Mouse (Mus musculus) CD4-positive, CD25-positive, alpha-beta regulatory T cell, adult 2 months (primary cell): Measurements from ENCODE around the gene 2610528J11Rik.
"Not testable (repeated sequence)": the region's sequence is repeated elsewhere in the genome, so short reads cannot be mapped to it uniquely, and the experiment has no call there.

Experiments
- DNase-seq: peaks from one replicate; pipeline ENCODE4 v3.0.0-alpha.2; 2012; ENCODE audit warnings: low read depth, low spot score

2610528J11Rik gene

GRCm38 (mm10) chr4:118526408-118527334, at the start of gene 2610528J11Rik:
Gene 2610528J11Rik (plus strand): TSS chr4:118526999.
- no peak for DNase-seq

GRCm38 (mm10) chr4:118489717-118490132, 37.1 kb upstream of the 2610528J11Rik start, which contains the start of gene Tie1:
Gene Tie1 (minus strand): TSS chr4:118490061.
- no peak for DNase-seq

GRCm38 (mm10) chr4:118490461-118490860, 36.3 kb upstream of the 2610528J11Rik start:
- no peak for DNase-seq

- no peak for DNase-seq
Measured at GRCm38 (mm10) chr4:118500171-118500724, 26.6 kb upstream of the 2610528J11Rik start.

GRCm38 (mm10) chr4:118500792-118501191, 26.0 kb upstream of the 2610528J11Rik start:
- no peak for DNase-seq

GRCm38 (mm10) chr4:118505551-118505950, 21.2 kb upstream of the 2610528J11Rik start:
- no peak for DNase-seq

- not testable (repeated sequence) for DNase-seq
Measured at GRCm38 (mm10) chr4:118507171-118507570, 19.6 kb upstream of the 2610528J11Rik start.

GRCm38 (mm10) chr4:118509050-118509449, 17.7 kb upstream of the 2610528J11Rik start:
- no peak for DNase-seq

- no peak for DNase-seq
Measured at GRCm38 (mm10) chr4:118516699-118517496, 9.9 kb upstream of the 2610528J11Rik start.

- no peak for DNase-seq
Measured at GRCm38 (mm10) chr4:118517497-118518146, 9.2 kb upstream of the 2610528J11Rik start.

- DNase-seq: no peak
Measured at GRCm38 (mm10) chr4:118518208-118518607, 8.6 kb upstream of the 2610528J11Rik start.

GRCm38 (mm10) chr4:118522248-118522647, 4.6 kb upstream of the 2610528J11Rik start:
- DNase-seq: no peak

GRCm38 (mm10) chr4:118523976-118524375, 2.8 kb upstream of the 2610528J11Rik start:
- no peak for DNase-seq

- DNase-seq: no peak
Measured at GRCm38 (mm10) chr4:118525779-118526178, 1.0 kb upstream of the 2610528J11Rik start.

GRCm38 (mm10) chr4:118527335-118527681, 509 bp downstream of the 2610528J11Rik start:
- DNase-seq: no peak

GRCm38 (mm10) chr4:118527720-118528119, 921 bp downstream of the 2610528J11Rik start:
- DNase-seq: no peak

- DNase-seq: no peak
Measured at GRCm38 (mm10) chr4:118532663-118533062, 5.9 kb downstream of the 2610528J11Rik start.

- DNase-seq: no peak
Measured at GRCm38 (mm10) chr4:118533156-118533555, 6.4 kb downstream of the 2610528J11Rik start.

- DNase-seq: no peak
Measured at GRCm38 (mm10) chr4:118533605-118534004, 6.8 kb downstream of the 2610528J11Rik start.

GRCm38 (mm10) chr4:118535610-118536009, 8.8 kb downstream of the 2610528J11Rik start:
- no peak for DNase-seq

- no peak for DNase-seq
Measured at GRCm38 (mm10) chr4:118537801-118538200, 11.0 kb downstream of the 2610528J11Rik start.
